Mouse (Mus musculus): ENCODE results near the gene Chd5. TPM values are rescaled to one million over a fixed set of nuclear protein-coding genes. Genes with fewer than 3 reads are reported as not detected.

Chd5 gene
- polyA plus RNA-seq, 1 experiment = 0.56 TPM

- WGBS = 12% methylated on average over 8 of the region's 8 CpGs
- DNase-seq (ENCODE audit: low read depth, low spot score) = peak; percentile 60
These were observed 12.4 kb downstream of the Chd5 start for GRCm38 (mm10) chr4:152350722-152351421.

- whole genome bisulfite sequencing = 12% methylated on average over 14 of the region's 14 CpGs
- DNase-seq (ENCODE audit: low read depth, low spot score) = no peak
These were observed 13.2 kb downstream of the Chd5 start for GRCm38 (mm10) chr4:152351422-152352305.

GRCm38 (mm10) chr4:152353886-152354637 lies 15.6 kb downstream of the Chd5 start:
- no peak for DNase-seq (ENCODE audit: low read depth, low spot score)
- 50% methylated on average over 14 of the region's 14 CpGs for WGBS

DNA sequence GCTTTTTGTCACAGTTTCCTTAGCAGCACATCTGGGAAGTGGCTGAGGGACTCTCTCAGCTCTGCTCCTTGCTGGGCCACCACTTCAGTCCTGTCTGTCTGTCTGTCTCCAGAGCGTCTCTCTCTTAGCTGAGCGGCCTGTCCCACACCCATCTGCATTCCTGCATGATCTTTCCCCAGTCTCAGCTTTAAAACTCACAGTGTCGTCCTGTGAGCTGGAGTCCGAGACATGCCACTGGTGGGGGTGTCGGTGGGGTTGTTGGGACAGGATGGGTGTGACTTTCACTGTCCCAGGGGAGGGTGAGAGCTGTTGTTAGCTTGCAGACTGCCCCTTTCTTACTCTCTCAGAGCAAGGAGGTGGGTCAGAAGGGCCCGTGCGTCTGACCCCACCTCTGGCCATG lies 17.2 kb downstream of the Chd5 start:
- WGBS = 59% methylated on average over 7 of the region's 7 CpGs
- DNase-seq (ENCODE audit: low read depth, low spot score) = no peak

GRCm38 (mm10) chr4:152359700-152360099 lies 21.2 kb downstream of the Chd5 start:
- no peak for DNase-seq (ENCODE audit: low read depth, low spot score)
- 9% methylated on average over 11 of the region's 11 CpGs for WGBS

GRCm38 (mm10) chr4:152360855-152361254 lies 22.4 kb downstream of the Chd5 start:
- 3% methylated on average over 24 of the region's 24 CpGs for WGBS
- DNase-seq (ENCODE audit: low read depth, low spot score) = no peak

DNA sequence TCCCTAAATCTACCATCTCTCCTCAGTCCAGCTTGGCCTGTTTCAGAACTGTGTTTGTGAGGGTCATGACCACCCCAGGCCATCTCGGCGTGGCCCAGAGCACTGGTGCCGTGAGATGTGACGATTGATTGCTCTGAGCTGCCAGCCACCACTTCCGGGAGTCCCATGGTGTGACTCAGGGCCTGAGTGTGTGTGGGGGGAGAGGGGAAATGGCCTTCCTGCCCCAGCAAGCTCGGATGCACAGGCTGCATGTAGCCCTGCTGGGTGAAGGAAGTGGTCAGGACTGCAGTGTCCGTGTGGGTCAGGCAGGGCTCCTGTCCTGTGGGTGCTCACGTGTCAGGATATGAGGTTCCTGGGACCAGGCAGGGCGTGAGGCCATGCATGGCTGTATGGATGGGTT lies 23.7 kb downstream of the Chd5 start:
- no peak for DNase-seq (ENCODE audit: low read depth, low spot score)
- 51% methylated on average over 9 of the region's 9 CpGs for WGBS

DNA sequence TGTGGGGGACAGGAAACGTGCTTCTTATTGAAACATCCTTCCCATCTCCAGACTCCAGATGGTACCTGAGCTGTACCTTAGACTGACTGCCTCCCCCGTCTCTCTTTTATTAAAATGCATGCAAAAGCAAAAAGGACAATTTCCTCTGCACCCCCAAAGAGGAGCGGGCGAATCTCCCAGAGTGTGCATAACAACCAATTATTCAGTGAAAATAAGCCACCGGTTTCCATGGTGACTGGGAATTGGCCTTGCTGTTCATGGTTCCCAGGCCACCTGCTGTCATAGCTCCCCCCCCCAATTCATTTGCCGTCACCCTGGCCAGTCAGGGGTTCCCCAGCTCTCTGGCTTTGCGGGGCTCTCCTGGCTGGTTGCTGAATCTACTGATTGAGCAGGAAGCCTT lies 26.8 kb downstream of the Chd5 start:
- DNase-seq (ENCODE audit: low read depth, low spot score) = no peak
- WGBS = 72% methylated on average over 7 of the region's 7 CpGs

- WGBS = 83% methylated on average over 17 of the region's 17 CpGs
- DNase-seq (ENCODE audit: low read depth, low spot score) = no peak
These were observed 44.2 kb downstream of the Chd5 start for GRCm38 (mm10) chr4:152382528-152383252.

- no peak for DNase-seq (ENCODE audit: low read depth, low spot score)
- 51% methylated on average over 16 of the region's 16 CpGs for WGBS
These were observed 47.2 kb downstream of the Chd5 start for GRCm38 (mm10) chr4:152385644-152386043.

GRCm38 (mm10) chr4:152392192-152392591 lies 53.7 kb downstream of the Chd5 start:
- no peak for DNase-seq (ENCODE audit: low read depth, low spot score)
- 71% methylated on average over 5 of the region's 5 CpGs for WGBS

DNA sequence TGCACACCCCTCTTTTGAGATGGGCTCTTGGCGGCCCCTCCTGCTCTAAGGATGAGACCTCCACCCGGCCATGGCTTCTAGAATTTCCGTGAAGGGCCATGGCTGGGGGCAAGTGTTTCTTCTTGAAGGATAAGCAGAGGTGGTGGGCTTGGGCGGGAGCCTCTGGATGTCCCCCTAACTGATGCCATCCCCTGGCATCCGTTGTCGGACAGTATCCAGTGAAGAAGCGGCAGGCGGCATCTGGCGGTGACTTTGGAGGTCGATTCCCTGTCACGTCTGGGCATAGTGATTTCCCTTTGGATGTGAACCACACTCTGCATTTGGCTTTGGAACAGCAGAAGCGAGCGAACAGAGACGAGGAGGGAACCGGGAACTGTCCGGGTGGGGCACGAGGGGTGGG lies 54.2 kb downstream of the Chd5 start:
- no peak for DNase-seq (ENCODE audit: low read depth, low spot score)
- 80% methylated on average over 17 of the region's 17 CpGs for WGBS

GRCm38 (mm10) chr4:152398926-152399325 lies 60.5 kb downstream of the Chd5 start:
- WGBS = 72% methylated on average over 3 of the region's 3 CpGs

GRCm38 (mm10) chr4:152405143-152405542 lies 66.7 kb downstream of the Chd5 start:
- DNase-seq (ENCODE audit: low read depth, low spot score) = no peak
- 68% methylated on average over 6 of the region's 6 CpGs for WGBS

More at GRCm38 (mm10) chr4:152398926-152399325, 60.5 kb downstream of the Chd5 start:
- DNase-seq (ENCODE audit: low read depth, low spot score) = no peak

GRCm38 (mm10) chr4:152405671-152406201 lies 67.3 kb downstream of the Chd5 start:
- DNase-seq (ENCODE audit: low read depth, low spot score) = no peak
- 69% methylated on average over 7 of the region's 7 CpGs for WGBS

DNA sequence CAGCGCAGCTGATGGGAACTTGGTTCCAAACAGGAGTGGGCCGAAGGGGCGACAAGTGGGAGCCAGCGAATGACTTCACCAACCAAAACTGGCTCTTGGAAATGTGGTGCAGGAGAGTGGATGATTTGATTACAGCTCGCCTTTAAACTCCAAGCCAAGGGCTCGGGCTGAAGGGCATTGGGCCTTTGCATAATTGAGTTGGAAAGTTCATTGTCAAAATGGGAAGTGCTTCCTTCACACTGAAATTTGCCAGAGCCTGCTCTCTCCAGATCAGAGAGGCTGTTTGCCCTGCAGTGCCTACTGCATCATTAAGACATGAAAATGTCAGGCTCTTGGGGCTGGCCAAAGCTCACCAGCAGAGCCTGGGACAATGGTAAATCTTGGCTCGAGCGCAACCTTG lies 68.1 kb downstream of the Chd5 start:
- WGBS = 69% methylated on average over 8 of the region's 8 CpGs
- DNase-seq (ENCODE audit: low read depth, low spot score) = no peak

DNA sequence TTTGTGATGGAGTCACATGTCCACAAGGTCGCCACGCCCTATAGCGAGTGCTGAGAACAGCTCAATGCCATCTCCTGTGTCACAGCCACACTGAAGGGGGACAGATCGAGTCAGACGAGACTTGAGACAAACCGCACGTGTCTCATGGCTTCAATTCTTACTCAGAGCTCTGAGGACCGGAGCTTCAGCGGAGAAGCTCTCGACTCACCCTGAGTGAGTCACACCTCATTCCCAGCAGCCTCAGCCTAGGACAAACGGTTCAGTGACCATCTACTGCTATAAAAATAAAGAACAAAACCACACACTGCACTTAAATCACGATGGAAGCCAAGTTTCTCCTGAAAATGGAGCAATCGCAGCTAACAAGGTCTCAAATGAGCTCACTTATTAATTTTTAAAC lies 72.5 kb downstream of the Chd5 start:
- WGBS = 53% methylated on average over 13 of the region's 13 CpGs
- DNase-seq (ENCODE audit: low read depth, low spot score) = no peak

DNA sequence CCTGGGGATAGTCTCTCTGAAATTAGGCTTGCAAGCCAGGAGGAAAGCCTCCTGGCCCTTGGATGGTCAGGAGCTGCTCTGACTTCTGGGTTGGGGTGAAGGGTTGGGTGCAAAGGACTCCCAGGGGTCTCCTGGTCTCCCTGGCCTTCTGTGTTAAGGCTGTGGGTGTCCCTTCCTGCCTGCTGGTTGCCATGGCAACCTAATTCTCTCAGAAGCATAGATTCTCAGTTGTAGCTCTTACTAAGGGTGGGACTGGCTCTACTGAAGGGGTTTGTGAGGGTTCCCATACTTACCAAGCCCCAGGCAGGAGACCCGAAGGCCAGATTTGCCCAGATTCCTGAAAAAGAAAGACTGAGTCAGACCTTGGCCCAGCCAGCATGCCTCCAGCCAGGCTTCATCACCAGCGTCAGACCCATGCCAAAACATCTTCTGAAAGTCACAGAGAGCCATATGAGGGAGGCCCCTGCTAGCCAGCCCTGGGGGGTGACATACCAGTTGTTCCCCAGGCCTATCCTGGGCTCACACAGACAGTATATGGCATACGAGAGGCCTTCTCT lies 74.2 kb downstream of the Chd5 start:
- DNase-seq (ENCODE audit: low read depth, low spot score) = no peak
- 81% methylated on average over 3 of the region's 3 CpGs for WGBS

All from large intestine, adult 2 months (tissue).